Mouse (Mus musculus) cerebellum, adult 2 months (tissue): ENCODE measurements around the gene Ncapg.
A peak's percentile ranks its signal among the peaks of the same experiment; 100 is the strongest.

Experiments used
- CTCF ChIP-seq: fragments of 200-500 bp; IDR thresholded peaks from 2 replicates; pipeline ENCODE4 v1.5.1; 2011; ENCODE audit warnings: low read depth, mild to moderate bottlenecking, control low read depth, low read length, moderate library complexity, borderline replicate concordance; ENCODE audit not compliant: insufficient read depth
- POLR2A ChIP-seq: fragments of 200-500 bp; IDR thresholded peaks from 2 replicates; pipeline ENCODE4 v1.6.1; 2011; ENCODE audit warnings: low read length, control low read depth, borderline replicate concordance; ENCODE audit not compliant: insufficient read depth

DNA sequence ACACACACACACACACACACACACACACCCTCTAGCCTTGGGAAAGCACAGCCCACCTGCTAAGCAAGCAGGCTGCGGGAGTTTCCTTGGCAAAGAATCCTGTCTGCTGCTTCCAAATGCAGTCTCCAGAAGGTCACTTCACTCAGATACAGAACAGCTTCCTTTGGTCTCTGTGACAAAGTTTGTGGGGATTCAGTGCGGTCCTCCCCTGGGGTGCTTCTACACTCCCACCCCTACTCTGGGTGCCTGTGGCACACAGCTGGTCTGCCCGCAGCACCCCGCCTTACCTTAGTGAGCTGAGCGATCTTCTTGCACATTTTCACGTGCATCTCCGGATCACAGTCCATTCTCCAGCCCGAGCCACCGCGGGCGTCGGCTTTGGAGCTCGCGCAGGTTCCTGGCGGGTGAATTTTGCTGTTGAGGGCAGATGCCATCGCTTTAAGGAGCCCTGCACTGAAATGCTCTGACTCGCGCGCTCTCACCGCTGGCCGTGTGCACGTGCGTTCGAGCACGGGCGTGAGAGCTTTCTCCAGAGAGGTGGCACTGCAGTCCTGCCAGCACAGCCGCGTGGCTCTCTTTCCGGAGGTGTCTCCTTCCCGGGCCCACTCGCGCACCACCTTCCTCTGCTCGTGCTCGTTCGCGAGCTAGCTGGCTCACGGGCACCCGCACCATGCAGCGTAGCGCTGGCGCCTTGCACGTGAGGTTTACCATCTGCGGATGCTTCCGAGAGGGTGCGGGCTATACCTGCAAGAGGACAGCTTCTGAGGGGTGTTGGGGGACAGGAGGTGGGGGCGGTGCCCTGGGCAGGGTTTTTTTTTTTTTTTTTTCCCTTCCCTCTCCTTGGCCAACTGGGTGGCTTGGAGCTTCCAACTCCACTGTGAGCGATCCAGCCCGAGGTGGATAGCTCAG, 30.7 kb upstream of the Ncapg start, which contains the start of gene Fam184b:
- TF ChIP-seq POLR2A (0 out of 2 replicates have a peak, but pooled peaks have one; percentile 15), CTCF (no peak)
